1 mouse cellular context compared by ENCODE assay signal in the genomic region with DNA sequence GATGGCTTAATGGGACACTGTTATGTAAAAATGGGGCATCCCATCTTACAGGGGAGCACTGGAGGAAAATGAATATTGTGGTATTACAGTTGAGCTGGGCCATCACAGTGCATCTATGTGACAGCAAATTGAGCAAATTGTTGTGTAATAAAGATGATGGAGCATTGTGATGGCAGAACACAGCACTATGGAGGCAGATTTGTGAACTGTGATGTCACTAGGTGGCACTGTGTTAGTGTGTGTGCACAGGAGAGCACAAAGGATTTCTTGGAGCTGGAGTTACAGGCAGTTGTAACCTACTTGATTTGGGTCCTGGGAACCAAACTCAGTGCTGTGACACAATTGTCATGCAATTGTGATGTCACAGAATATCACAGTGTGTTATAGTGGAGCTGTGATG.
TF ChIP-seq lines count a peak whose summit lies in the region.

No protein-coding gene starts in this region.

TF ChIP-seq in MEL, 35 proteins besides CTCF, POLR2A, EP300 and RAD21:
- TF ChIP-seq MYC (IDR thresholded peaks at IDR 0.05; ENCODE audit: low read depth, low read length) (no peak), POLR2AphosphoS2 (IDR thresholded peaks at IDR 0.05; ENCODE audit: low read length) (no peak), ZKSCAN1 (IDR thresholded peaks at IDR 0.05; ENCODE audit: low read depth, low read length) (no peak), ZMIZ1 (IDR thresholded peaks at IDR 0.05; ENCODE audit: low read depth, low read length) (no peak), NELFE (IDR thresholded peaks at IDR 0.05; ENCODE audit: low read depth, low read length) (no peak), NRF1 (IDR thresholded peaks at IDR 0.05; ENCODE audit: insufficient read depth, low read depth, low read length, poor library complexity, severe bottlenecking) (no peak)
